Mouse (Mus musculus) embryonic facial prominence, embryonic 14.5 days (tissue): ENCODE data around the gene Ctdnep1. TPM values are rescaled to one million over a fixed set of nuclear protein-coding genes. Genes with fewer than 3 reads are reported as not detected.
A peak's percentile ranks its signal among the peaks of the same experiment; 100 is the strongest.
"Not testable (repeated sequence)": the region's sequence is repeated elsewhere in the genome, so short reads cannot be mapped to it uniquely, and the experiment has no call there.

Experiments used
- ATAC-seq: fragments of 200-750 bp; cut with Nextera tagmentation; 2 replicates; pipeline ENCODE4 v1.8.0; 2017; ENCODE audit warnings: low read depth, moderate number of reproducible peaks, moderate TSS enrichment
- DNase-seq: peaks from one replicate; pipeline ENCODE4 v3.0.0-alpha.2; 2015; ENCODE audit warnings: low spot score
- H3K27ac ChIP-seq: fragments of 300-500 bp; sonication (generic); replicated peaks from 2 replicates; pipeline ENCODE4 v1.5.1; 2014; ENCODE audit warnings: low read depth, mild to moderate bottlenecking, low read length, moderate library complexity
- H3K27me3 ChIP-seq: fragments of 300-500 bp; sonication (generic); replicated peaks from 2 replicates; pipeline ENCODE4 v1.6.1; 2014; ENCODE audit warnings: low read length; ENCODE audit not compliant: control insufficient read depth, insufficient read depth
- H3K36me3 ChIP-seq: fragments of 300-500 bp; sonication (generic); 2 replicates; pipeline ENCODE4 v1.6.1; 2014; ENCODE audit warnings: low read length, mixed read lengths; ENCODE audit not compliant: control insufficient read depth, insufficient read depth
- H3K4me1 ChIP-seq: fragments of 300-500 bp; sonication (generic); 2 replicates; pipeline ENCODE4 v1.6.1; 2014; ENCODE audit warnings: antibody characterized with exemption, low read length; ENCODE audit not compliant: control insufficient read depth, insufficient read depth
- H3K4me2 ChIP-seq: fragments of 300-500 bp; sonication (generic); 2 replicates; pipeline ENCODE4 v1.6.1; 2014; ENCODE audit warnings: low read depth, mild to moderate bottlenecking, low read length, moderate library complexity, mixed read lengths
- H3K4me3 ChIP-seq: fragments of 300-500 bp; sonication (generic); 2 replicates; pipeline ENCODE4 v1.5.1; 2014; ENCODE audit warnings: low read depth, mild to moderate bottlenecking, low read length
- H3K9ac ChIP-seq: fragments of 300-500 bp; sonication (generic); 2 replicates; pipeline ENCODE4 v1.6.1; 2014; ENCODE audit warnings: low read depth, mild to moderate bottlenecking, low read length, moderate library complexity, mixed read lengths
- H3K9me3 ChIP-seq: fragments of 300-500 bp; sonication (generic); 2 replicates; pipeline ENCODE4 v1.6.1; 2016; ENCODE audit warnings: low read length; ENCODE audit not compliant: control insufficient read depth
- WGBS: fragments of 180-500 bp; shearing (Covaris S2); extraction: QIAGEN DNeasy Blood & Tissue Kit; methylation state at CpG from one replicate; pipeline ENCODE4 v1.1.7; 2014; 5-methylcytosine and 5-hydroxymethylcytosine counted together
- polyA plus RNA-seq: library from polyadenylated mRNA; unstranded; fragments of >200 nt; fragmentation: Nextera tagmentation; extraction: Ambion mirVana; gene quantifications from 2 replicates; pipeline ENCODE4 v1.2.1, GENCODE M21; 2014

Gene Ctdnep1
- polyA plus RNA-seq, 1 experiment from 2014 or later: 37.4 TPM

- not testable (repeated sequence) for H3K36me3 ChIP-seq, H3K27me3 ChIP-seq, H3K9ac ChIP-seq, H3K4me1 ChIP-seq, H3K4me2 ChIP-seq, H3K4me3 ChIP-seq, DNase-seq, H3K9me3 ChIP-seq, H3K27ac ChIP-seq, ATAC-seq
- WGBS: 63% methylated on average over 2 of the region's 4 CpGs
These were observed 25.3 kb upstream of the Ctdnep1 start for GRCm38 (mm10) chr11:69955618-69956017.

GRCm38 (mm10) chr11:69956218-69956617 is 24.7 kb upstream of the Ctdnep1 start:
- ATAC-seq (no peak), DNase-seq (no peak)
- H3K4me3 ChIP-seq: no peak overlapping the region
- H3K9ac ChIP-seq: no peak overlapping the region
- H3K9me3 ChIP-seq: no peaks in the 10 kb centered on the region
- H3K4me2 ChIP-seq: no peak overlapping the region
- 58% methylated on average over 1 of the region's 1 CpGs for WGBS
- no peaks in the 10 kb centered on the region for H3K27me3 ChIP-seq
- no peaks in the 10 kb centered on the region for H3K36me3 ChIP-seq
- no peaks in the 10 kb centered on the region for H3K4me1 ChIP-seq
- H3K27ac ChIP-seq: no peak overlapping the region

GRCm38 (mm10) chr11:69960616-69961015 is 20.3 kb upstream of the Ctdnep1 start:
- DNase-seq (no peak), ATAC-seq (no peak)
- Histone ChIP-seq H3K36me3 (no peaks in the 10 kb centered on the region), H3K9ac (no peak overlapping the region), H3K4me3 (no peak overlapping the region), H3K27ac (no peak overlapping the region), H3K9me3 (no peaks in the 10 kb centered on the region), H3K4me1 (no peaks in the 10 kb centered on the region), H3K27me3 (peaks cover 39% of the 10 kb centered on the region), H3K4me2 (no peak overlapping the region)
- 29% methylated on average over 5 of the region's 5 CpGs for WGBS

GRCm38 (mm10) chr11:69961841-69962240 is 19.1 kb upstream of the Ctdnep1 start:
- Histone ChIP-seq H3K36me3 (no peaks in the 10 kb centered on the region), H3K4me1 (peaks cover 4% of the 10 kb centered on the region; the same call in 1 of the 2 replicates), H3K27me3 (peaks cover 51% of the 10 kb centered on the region), H3K4me3 (no peak overlapping the region), H3K9me3 (no peaks in the 10 kb centered on the region), H3K9ac (no peak overlapping the region), H3K27ac (no peak overlapping the region), H3K4me2 (no peak overlapping the region)
- 38% methylated on average over 5 of the region's 5 CpGs for WGBS
- no peak for DNase-seq
- ATAC-seq: no peak

- H3K27ac ChIP-seq: peak within 1 kb of the TSS; percentile 28; the same call in 1 of the 2 replicates
- WGBS: 6% methylated on average over 22 of the region's 24 CpGs
- DNase-seq: no peak
These were observed 16.2 kb upstream of the Ctdnep1 start, which contains the start of gene Cldn7 for GRCm38 (mm10) chr11:69964650-69965270. Gene Cldn7, plus strand, starts transcription at chr11:69964779.

GRCm38 (mm10) chr11:69965271-69966005 is 15.5 kb upstream of the Ctdnep1 start:
- H3K4me3 ChIP-seq: peak overlapping the region; percentile 45
- peaks cover 61% of the 10 kb centered on the region for H3K27me3 ChIP-seq
- 5% methylated on average over 27 of the region's 49 CpGs for WGBS
- H3K9me3 ChIP-seq: no peaks in the 10 kb centered on the region
- H3K9ac ChIP-seq: peak overlapping the region; percentile 62
- DNase-seq (peak; percentile 70), ATAC-seq (peak; percentile 56; the same call in 1 of the 2 replicates)
- peak overlapping the region; percentile 67 for H3K4me2 ChIP-seq
- 0 out of 2 replicates have a peak overlapping the region, but pooled peaks have one; percentile 28 for H3K27ac ChIP-seq
- peaks cover 28% of the 10 kb centered on the region for H3K36me3 ChIP-seq
- peaks cover 6% of the 10 kb centered on the region; the same call in 1 of the 2 replicates for H3K4me1 ChIP-seq

More at GRCm38 (mm10) chr11:69964650-69965270, 16.2 kb upstream of the Ctdnep1 start, which contains the start of gene Cldn7:
- peaks cover 6% of the 10 kb centered on the region; the same call in 1 of the 2 replicates for H3K4me1 ChIP-seq
- H3K4me3 ChIP-seq: peak within 1 kb of the TSS; percentile 45
- H3K27me3 ChIP-seq: peaks cover 61% of the 10 kb centered on the region
- ATAC-seq: no peak; the same call in 1 of the 2 replicates
- H3K9ac ChIP-seq: peak within 1 kb of the TSS; percentile 62; the same call in 1 of the 2 replicates
- H3K9me3 ChIP-seq: no peaks in the 10 kb centered on the region
- peaks cover 21% of the 10 kb centered on the region for H3K36me3 ChIP-seq
- peak within 1 kb of the TSS; percentile 67 for H3K4me2 ChIP-seq

- ATAC-seq (peak; percentile 27), DNase-seq (peak; percentile 67)
- H3K36me3 ChIP-seq: peaks cover 32% of the 10 kb centered on the region
- H3K4me3 ChIP-seq: peak overlapping the region; percentile 45
- peaks cover 61% of the 10 kb centered on the region for H3K27me3 ChIP-seq
- H3K4me1 ChIP-seq: peaks cover 6% of the 10 kb centered on the region; the same call in 1 of the 2 replicates
- H3K9ac ChIP-seq: peak overlapping the region; percentile 62
- peak overlapping the region; percentile 67 for H3K4me2 ChIP-seq
- H3K9me3 ChIP-seq: no peaks in the 10 kb centered on the region
- WGBS: 2% methylated on average over 39 of the region's 59 CpGs
- 0 out of 2 replicates have a peak overlapping the region, but pooled peaks have one; percentile 8 for H3K27ac ChIP-seq
These were observed 14.7 kb upstream of the Ctdnep1 start for GRCm38 (mm10) chr11:69966006-69966859.
